Mouse (Mus musculus) liver, embryonic 14.5 days (tissue): Measurements from ENCODE around the gene Klrb1b. TPM values are rescaled to one million over a fixed set of nuclear protein-coding genes. Genes with fewer than 3 reads are reported as not detected.
"Not testable (repeated sequence)": the region's sequence is repeated elsewhere in the genome, so short reads cannot be mapped to it uniquely, and the experiment has no call there.

Experiments used
- ATAC-seq: fragments of 200-750 bp; cut with Nextera tagmentation; 2 replicates; pipeline ENCODE4 v1.8.0; 2017; ENCODE audit warnings: moderate number of reproducible peaks, mild to moderate bottlenecking, moderate library complexity; ENCODE audit not compliant: insufficient read depth
- DNase-seq, 3 experiments: peaks; one replicate each; pipeline ENCODE4 v3.0.0-alpha.2; 2012 to 2013; ENCODE audit warnings: low read depth in 3 of 3, low spot score in 3 of 3
- H3K27ac ChIP-seq: fragments of 300-500 bp; sonication (generic); 2 replicates; pipeline ENCODE4 v1.5.1; 2014; ENCODE audit warnings: moderate library complexity, mild to moderate bottlenecking, control low read depth, inconsistent platforms
- H3K27me3 ChIP-seq: fragments of 300-500 bp; sonication (generic); 2 replicates; pipeline ENCODE4 v1.6.1; 2014; ENCODE audit warnings: mild to moderate bottlenecking, low read length, moderate library complexity; ENCODE audit not compliant: control insufficient read depth, insufficient read depth
- H3K36me3 ChIP-seq: fragments of 300-500 bp; sonication (generic); replicated peaks from 2 replicates; pipeline ENCODE4 v1.6.1; 2014; ENCODE audit warnings: low read depth; ENCODE audit not compliant: control insufficient read depth, insufficient read depth
- H3K4me1 ChIP-seq, 2 experiments: fragments of 200-500 bp in 1 of 2; fragments of 300-500 bp in 1 of 2; sonication (generic) in 1 of 2; replicated peaks; 2 replicates each; pipeline ENCODE4 v1.6.1; 2012 to 2014; ENCODE audit warnings: antibody characterized with exemption in 1 of 2, inconsistent platforms in 1 of 2, low read length in 1 of 2; ENCODE audit not compliant: control insufficient read depth in 2 of 2, insufficient read depth in 2 of 2
- H3K4me2 ChIP-seq: fragments of 300-500 bp; sonication (generic); 2 replicates; pipeline ENCODE4 v1.6.1; 2014; ENCODE audit warnings: low read depth, mild to moderate bottlenecking, control low read depth, moderate library complexity
- H3K4me3 ChIP-seq, 2 experiments: fragments of 200-500 bp in 1 of 2; fragments of 300-500 bp in 1 of 2; sonication (generic) in 1 of 2; 2 replicates each; pipeline ENCODE4 v1.5.1; 2012 to 2014; ENCODE audit warnings: low read depth in 2 of 2, low read length in 2 of 2, mild to moderate bottlenecking in 2 of 2, control low read depth in 1 of 2, inconsistent platforms in 1 of 2, moderate library complexity in 1 of 2; ENCODE audit not compliant: insufficient read depth in 1 of 2
- H3K9ac ChIP-seq: fragments of 300-500 bp; sonication (generic); replicated peaks from 2 replicates; pipeline ENCODE4 v1.6.1; 2014; ENCODE audit warnings: mild to moderate bottlenecking, control low read depth, moderate library complexity
- H3K9me3 ChIP-seq: fragments of 300-500 bp; sonication (generic); 2 replicates; pipeline ENCODE4 v1.6.1; 2016; ENCODE audit warnings: low read length, mixed read lengths; ENCODE audit not compliant: control insufficient read depth
- CTCF ChIP-seq: IDR thresholded peaks from 2 replicates; pipeline ENCODE4 v1.5.1; 2016; ENCODE audit warnings: antibody characterized with exemption, low read depth, control low read depth
- EP300 ChIP-seq: IDR thresholded peaks from 2 replicates; pipeline ENCODE4 v1.6.1; 2016; ENCODE audit warnings: antibody characterized with exemption, low read depth
- WGBS: fragments of 180-500 bp; shearing (Covaris S2); extraction: QIAGEN DNeasy Blood & Tissue Kit; methylation state at CpG from one replicate; pipeline ENCODE4 v1.1.7; 2014; ENCODE audit not compliant: insufficient replicate concordance; 5-methylcytosine and 5-hydroxymethylcytosine counted together
- polyA plus RNA-seq, 2 experiments: library from polyadenylated mRNA; depleted of rRNA in 1 of 2; stranded (reverse) in 1 of 2; unstranded in 1 of 2; fragments of >200 nt; fragmentation: Nextera tagmentation in 1 of 2; extraction: Ambion mirVana in 1 of 2; gene quantifications; 2 replicates each; pipeline versions ENCODE4 v1.2.1 to v1.2.3; 2012 to 2014

The Klrb1b gene
- polyA plus RNA-seq, 2 experiments = 0.13 to 0.18 TPM

- Histone ChIP-seq H3K4me2 (peak overlapping the region; percentile 62), H3K9ac (peak overlapping the region; percentile 60), H3K4me3 (peak overlapping the region; percentile 61 to 87)
- not testable (repeated sequence) for H3K27me3 ChIP-seq, H3K36me3 ChIP-seq, H3K4me1 ChIP-seq, H3K9me3 ChIP-seq, H3K27ac ChIP-seq
- ATAC-seq (peak; percentile 75), DNase-seq (peak; percentile 61 to 71 (median 68))
- under 1% methylated on average over 49 of the region's 49 CpGs for WGBS
- TF ChIP-seq CTCF = peak; percentile 92
These were observed 26.8 kb downstream of the Klrb1b start for GRCm38 (mm10) chr6:128799144-128799895.

- under 1% methylated on average over 20 of the region's 20 CpGs for WGBS
- not testable (repeated sequence) for H3K27me3 ChIP-seq, H3K27ac ChIP-seq
These were observed 27.4 kb downstream of the Klrb1b start for GRCm38 (mm10) chr6:128798772-128799143.

DNA sequence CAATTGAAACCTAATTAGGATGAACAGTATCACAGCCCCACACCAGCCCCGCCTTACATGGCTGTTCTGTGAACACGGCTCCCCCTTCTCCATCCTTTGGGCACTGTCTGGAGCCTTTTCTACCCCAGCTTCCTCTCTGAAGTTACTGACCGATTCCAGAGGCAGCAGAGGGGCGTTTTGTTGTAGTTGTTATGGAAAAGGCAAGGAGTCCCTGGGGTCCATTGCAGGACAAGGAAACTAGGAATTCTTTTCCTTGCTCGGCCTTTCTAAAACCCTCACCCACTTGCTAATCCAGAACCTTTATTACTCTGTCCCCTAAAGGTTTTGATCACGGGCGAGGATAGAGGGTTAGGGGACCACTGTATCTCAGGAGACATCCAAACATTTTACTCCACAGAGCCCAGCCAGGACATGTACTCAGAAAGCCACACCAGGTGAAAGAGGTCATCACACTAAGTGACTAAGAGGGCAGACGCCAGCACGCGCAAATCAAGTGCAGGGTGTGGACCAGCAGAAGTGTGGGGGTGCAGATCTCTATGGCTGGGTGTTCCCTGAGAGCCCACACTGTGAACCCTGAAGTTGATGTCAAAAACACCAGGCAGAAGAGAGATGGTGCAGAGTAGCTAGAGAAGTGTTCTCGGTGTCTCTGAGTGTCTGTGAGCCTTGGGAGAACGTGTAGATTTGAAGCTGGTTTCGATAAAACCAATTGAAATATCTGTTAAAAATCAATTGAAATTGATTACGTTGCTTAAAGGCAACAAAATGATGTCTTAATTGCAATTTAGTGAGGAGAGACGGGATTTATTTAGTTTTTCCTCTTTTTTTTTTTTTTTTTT, 28.0 kb downstream of the Klrb1b start:
- no peak overlapping the region for H3K27ac ChIP-seq
- peak overlapping the region; percentile 62 for H3K4me2 ChIP-seq
- TF ChIP-seq EP300 = no peak
- no peak for TF ChIP-seq CTCF
- DNase-seq (no peak), ATAC-seq (no peak)
- peak overlapping the region; percentile 43 for H3K9ac ChIP-seq
- no peaks in the 10 kb centered on the region for H3K9me3 ChIP-seq
- no peaks in the 10 kb centered on the region for H3K36me3 ChIP-seq
- WGBS = 27% methylated on average over 15 of the region's 15 CpGs
- H3K4me3 ChIP-seq = peak overlapping the region; percentile 48 to 61
- H3K27me3 ChIP-seq = no peaks in the 10 kb centered on the region
- peaks cover 2 to 15% of the 10 kb centered on the region in 2 experiments; a peak in 2 of 4 replicates for H3K4me1 ChIP-seq

More at GRCm38 (mm10) chr6:128798772-128799143, 27.4 kb downstream of the Klrb1b start:
- peak overlapping the region; percentile 62 for H3K4me2 ChIP-seq
- DNase-seq = peak in 2 of 3 experiments; percentile 55 to 59
- H3K9me3 ChIP-seq, H3K36me3 ChIP-seq: not testable (repeated sequence)
- peak overlapping the region; percentile 61 to 87 for H3K4me3 ChIP-seq
- H3K9ac ChIP-seq = peak overlapping the region; percentile 60
- ATAC-seq = peak; percentile 63
- peaks cover 2 to 11% of the 10 kb centered on the region in 2 experiments; a peak in 2 of 4 replicates for H3K4me1 ChIP-seq

- H3K4me3 ChIP-seq = no peak overlapping the region
- no peak overlapping the region for H3K9ac ChIP-seq
- ATAC-seq = no peak
These were observed 28.8 kb downstream of the Klrb1b start for GRCm38 (mm10) chr6:128797185-128797905.

More at GRCm38 (mm10) chr6:128797185-128797905, 28.8 kb downstream of the Klrb1b start:
- H3K27me3 ChIP-seq = no peaks in the 10 kb centered on the region
- H3K4me1 ChIP-seq = peaks cover 2 to 15% of the 10 kb centered on the region in 2 experiments; a peak in 2 of 4 replicates
- H3K9me3 ChIP-seq = no peaks in the 10 kb centered on the region
- TF ChIP-seq EP300 = no peak
- no peak for TF ChIP-seq CTCF
- peak overlapping the region; percentile 62 for H3K4me2 ChIP-seq
- no peak for DNase-seq
- H3K36me3 ChIP-seq = no peaks in the 10 kb centered on the region
- no peak overlapping the region for H3K27ac ChIP-seq
- 58% methylated on average over 12 of the region's 12 CpGs for WGBS
